Mouse (Mus musculus): ENCODE measurements around the gene Nme1.

- no peak for TF ChIP-seq CTCF (IDR thresholded peaks at IDR 0.05; ENCODE audit: insufficient read depth, low read length)
- TF ChIP-seq POLR2A (IDR thresholded peaks at IDR 0.05; ENCODE audit: borderline replicate concordance, extremely low read depth, low read depth, low read length): no peak
Measured at GRCm38 (mm10) chr11:93944986-93945385, 23.3 kb downstream of the Nme1 start.

All from lung, adult 2 months (tissue).